Mouse (Mus musculus): ENCODE measurements at regions not wholly inside any gene's neighbourhood (a gene's known extent, or its start where the extent isn't known, plus 50 kb on each side); places are given as distances from the start of the nearest gene placed in this dataset.

GRCm38 (mm10) chr17:51526464-51526863 lies 306.6 kb downstream of the Satb1 start:
- no peak for TF ChIP-seq CTCF (IDR thresholded peaks at IDR 0.05; ENCODE audit: low read depth)
- TF ChIP-seq EP300 (IDR thresholded peaks at IDR 0.05; ENCODE audit: low read depth), result no peak
